Mouse (Mus musculus) heart, embryonic 15.5 days (tissue): Measurements from ENCODE around the gene Klf15. TPM values are rescaled to one million over a fixed set of nuclear protein-coding genes. Genes with fewer than 3 reads are reported as not detected.
A peak's percentile ranks its signal among the peaks of the same experiment; 100 is the strongest.

Experiments used
- ATAC-seq: fragments of 200-750 bp; cut with Nextera tagmentation; replicated peaks from 2 replicates; pipeline ENCODE4 v1.8.0; 2017; ENCODE audit warnings: low read depth, moderate TSS enrichment; ENCODE audit not compliant: insufficient number of reproducible peaks, insufficient read depth, low FRiP score
- H3K27ac ChIP-seq: fragments of 300-500 bp; sonication (generic); 2 replicates; pipeline ENCODE4 v1.5.1; 2015; ENCODE audit warnings: mild to moderate bottlenecking, inconsistent platforms
- H3K27me3 ChIP-seq: fragments of 300-500 bp; sonication (generic); 2 replicates; pipeline ENCODE4 v1.6.1; 2015; ENCODE audit warnings: inconsistent platforms
- H3K36me3 ChIP-seq: fragments of 300-500 bp; sonication (generic); 2 replicates; pipeline ENCODE4 v1.6.1; 2015; ENCODE audit warnings: mild to moderate bottlenecking, inconsistent platforms
- H3K4me1 ChIP-seq: fragments of 300-500 bp; sonication (generic); replicated peaks from 2 replicates; pipeline ENCODE4 v1.6.1; 2015; ENCODE audit warnings: inconsistent platforms
- H3K4me2 ChIP-seq: fragments of 300-500 bp; sonication (generic); 2 replicates; pipeline ENCODE4 v1.6.1; 2015; ENCODE audit warnings: inconsistent platforms, mild to moderate bottlenecking, moderate library complexity
- H3K4me3 ChIP-seq: fragments of 300-500 bp; sonication (generic); 2 replicates; pipeline ENCODE4 v1.5.1; 2015; ENCODE audit warnings: mild to moderate bottlenecking, inconsistent platforms
- H3K9ac ChIP-seq: fragments of 300-500 bp; sonication (generic); 2 replicates; pipeline ENCODE4 v1.6.1; 2015; ENCODE audit warnings: mild to moderate bottlenecking, inconsistent platforms
- H3K9me3 ChIP-seq: fragments of 300-500 bp; sonication (generic); replicated peaks from 2 replicates; pipeline ENCODE4 v1.6.1; 2016; ENCODE audit warnings: inconsistent platforms
- WGBS: fragments of 180-500 bp; shearing (Covaris S2); methylation state at CpG from one replicate; pipeline ENCODE4 v1.1.7; 2015; ENCODE audit warnings: mixed read lengths; 5-methylcytosine and 5-hydroxymethylcytosine counted together
- polyA plus RNA-seq: library from polyadenylated mRNA; unstranded; fragments of >200 nt; fragmentation: Nextera tagmentation; extraction: Ambion mirVana; gene quantifications from 2 replicates; pipeline ENCODE4 v1.2.1, GENCODE M21; 2015

Klf15 gene
- polyA plus RNA-seq, 1 experiment from 2014 or later = 22.8 TPM

DNA sequence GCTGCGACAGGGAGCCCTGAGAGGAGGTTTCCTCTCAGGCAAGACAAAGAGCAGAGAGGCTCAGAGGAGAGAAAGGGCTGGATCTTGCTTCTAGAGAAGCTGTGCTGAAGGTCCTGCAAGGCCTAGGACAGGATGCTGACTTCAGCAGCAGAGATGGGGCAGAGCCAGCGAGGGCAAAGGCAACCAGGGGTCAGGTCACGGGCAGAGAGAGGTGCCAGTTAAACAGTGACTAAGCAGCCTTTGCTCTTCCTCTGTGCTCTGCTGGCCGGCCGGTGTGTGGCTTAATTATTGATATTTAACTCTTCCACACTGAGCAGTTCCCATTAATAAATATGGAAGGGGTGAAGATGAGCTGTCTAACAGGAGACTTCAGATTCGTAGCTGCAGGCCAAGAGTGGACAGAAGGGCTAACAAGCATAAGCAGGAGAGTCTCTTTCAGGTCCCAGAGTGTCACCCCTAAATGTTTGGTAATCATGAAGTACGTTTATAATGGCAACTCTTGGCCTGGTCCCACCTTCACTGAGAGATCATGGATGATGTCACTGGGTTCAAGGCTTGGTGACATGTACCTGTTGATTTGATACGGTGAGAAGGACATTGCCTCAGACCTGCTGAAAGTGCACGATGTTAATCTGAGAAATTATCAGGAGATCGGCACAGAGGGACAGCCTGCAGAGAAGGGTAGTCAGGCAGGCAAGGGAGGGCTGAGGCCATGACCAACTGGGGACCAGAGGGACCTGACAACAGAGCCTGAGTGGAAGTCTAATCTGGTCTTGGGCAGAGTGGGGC is 29.8 kb downstream of the Klf15 start:
- Histone ChIP-seq H3K9me3 (no peaks in the 10 kb centered on the region), H3K36me3 (no peaks in the 10 kb centered on the region), H3K27ac (no peak overlapping the region), H3K4me2 (no peak overlapping the region), H3K4me1 (peaks cover 16% of the 10 kb centered on the region), H3K9ac (no peak overlapping the region), H3K4me3 (no peak overlapping the region), H3K27me3 (no peaks in the 10 kb centered on the region)
- 81% methylated on average over 10 of the region's 10 CpGs for WGBS
- ATAC-seq = no peak

GRCm38 (mm10) chr6:90494155-90494554 is 31.8 kb downstream of the Klf15 start:
- ATAC-seq = no peak

GRCm38 (mm10) chr6:90494566-90494965 is 32.2 kb downstream of the Klf15 start:
- H3K9ac ChIP-seq = no peak overlapping the region
- 91% methylated on average over 3 of the region's 3 CpGs for WGBS
- no peak for ATAC-seq
- H3K4me1 ChIP-seq = peaks cover 18% of the 10 kb centered on the region
- no peak overlapping the region for H3K4me3 ChIP-seq
- no peaks in the 10 kb centered on the region for H3K36me3 ChIP-seq
- H3K9me3 ChIP-seq = no peaks in the 10 kb centered on the region
- no peaks in the 10 kb centered on the region for H3K27me3 ChIP-seq
- H3K4me2 ChIP-seq = no peak overlapping the region
- H3K27ac ChIP-seq = no peak overlapping the region

More at GRCm38 (mm10) chr6:90494155-90494554, 31.8 kb downstream of the Klf15 start:
- Histone ChIP-seq H3K9ac (no peak overlapping the region), H3K27me3 (no peaks in the 10 kb centered on the region), H3K4me1 (peaks cover 16% of the 10 kb centered on the region), H3K27ac (no peak overlapping the region), H3K4me3 (no peak overlapping the region), H3K36me3 (no peaks in the 10 kb centered on the region), H3K4me2 (no peak overlapping the region), H3K9me3 (no peaks in the 10 kb centered on the region)
- 79% methylated on average over 3 of the region's 3 CpGs for WGBS

DNA sequence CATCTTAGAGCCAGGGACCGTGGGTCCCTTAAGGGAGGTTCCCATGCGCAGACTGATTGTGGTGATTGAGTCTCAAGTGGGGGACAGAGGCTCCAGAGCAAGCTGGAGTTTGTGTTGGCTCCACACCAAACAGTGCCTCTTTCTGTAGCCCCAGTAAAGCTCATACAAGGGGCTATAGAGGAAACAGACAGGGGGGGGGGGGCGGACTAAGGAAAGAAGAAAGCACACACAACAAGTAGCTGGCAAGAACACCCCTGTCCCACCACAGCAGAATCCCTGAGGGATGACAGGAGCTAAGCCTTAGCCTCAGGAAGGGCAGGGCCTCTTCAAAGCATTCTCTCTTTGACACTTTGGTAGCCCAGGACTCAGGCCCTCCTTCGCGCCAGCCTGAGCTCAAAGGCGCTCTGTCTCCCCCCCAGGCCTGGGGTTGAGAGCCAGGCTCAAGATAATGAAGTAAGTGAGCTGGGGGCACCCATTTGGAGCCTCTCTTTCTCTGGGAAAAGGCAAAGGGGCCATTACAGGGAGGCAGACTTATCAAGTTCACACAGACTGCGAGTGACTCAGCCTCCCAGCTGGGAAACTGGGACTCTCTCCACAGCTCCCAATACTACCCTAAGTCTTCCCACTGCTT is 33.0 kb downstream of the Klf15 start:
- Histone ChIP-seq H3K9ac (no peak overlapping the region), H3K9me3 (no peaks in the 10 kb centered on the region), H3K36me3 (no peaks in the 10 kb centered on the region), H3K27ac (peak overlapping the region; percentile 60), H3K4me1 (peaks cover 21% of the 10 kb centered on the region), H3K4me2 (no peak overlapping the region), H3K4me3 (no peak overlapping the region), H3K27me3 (no peaks in the 10 kb centered on the region)
- 30% methylated on average over 6 of the region's 7 CpGs for WGBS
- no peak; the same call in 1 of the 2 replicates for ATAC-seq

- Histone ChIP-seq H3K36me3 (no peaks in the 10 kb centered on the region), H3K9me3 (no peaks in the 10 kb centered on the region), H3K4me1 (peaks cover 28% of the 10 kb centered on the region), H3K9ac (no peak overlapping the region), H3K27me3 (no peaks in the 10 kb centered on the region), H3K4me2 (no peak overlapping the region), H3K4me3 (no peak overlapping the region), H3K27ac (peak overlapping the region; percentile 42)
- 32% methylated on average over 3 of the region's 3 CpGs for WGBS
- ATAC-seq = 0 out of 2 replicates have a peak, but pooled peaks have one; percentile 3
Measured at GRCm38 (mm10) chr6:90496217-90496616, 33.8 kb downstream of the Klf15 start.

DNA sequence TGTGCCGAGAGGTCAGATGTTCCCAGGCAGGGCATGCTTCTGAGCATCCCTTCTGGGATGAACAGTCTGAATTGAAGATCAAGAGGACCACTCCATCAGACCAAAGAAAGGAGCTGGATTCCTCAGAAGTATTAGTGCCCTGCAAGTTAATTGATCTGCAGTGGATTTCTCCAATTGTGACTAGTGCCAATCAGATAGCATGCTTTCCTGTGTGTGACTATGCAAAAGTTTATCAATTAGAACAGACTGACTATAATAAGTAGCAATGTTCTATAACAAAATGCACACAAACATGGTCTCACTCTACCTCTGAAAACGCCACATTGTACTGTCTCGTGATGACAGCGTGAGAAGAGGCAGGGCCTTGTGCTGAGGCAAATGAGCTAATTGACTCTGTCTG is 37.1 kb downstream of the Klf15 start:
- Histone ChIP-seq H3K9me3 (no peaks in the 10 kb centered on the region), H3K27me3 (no peaks in the 10 kb centered on the region), H3K36me3 (no peaks in the 10 kb centered on the region), H3K4me1 (peaks cover 34% of the 10 kb centered on the region), H3K4me2 (no peak overlapping the region), H3K27ac (peak overlapping the region; percentile 23; the same call in 1 of the 2 replicates), H3K4me3 (no peak overlapping the region), H3K9ac (no peak overlapping the region)
- no peak for ATAC-seq
- 37% methylated on average over 4 of the region's 4 CpGs for WGBS

DNA sequence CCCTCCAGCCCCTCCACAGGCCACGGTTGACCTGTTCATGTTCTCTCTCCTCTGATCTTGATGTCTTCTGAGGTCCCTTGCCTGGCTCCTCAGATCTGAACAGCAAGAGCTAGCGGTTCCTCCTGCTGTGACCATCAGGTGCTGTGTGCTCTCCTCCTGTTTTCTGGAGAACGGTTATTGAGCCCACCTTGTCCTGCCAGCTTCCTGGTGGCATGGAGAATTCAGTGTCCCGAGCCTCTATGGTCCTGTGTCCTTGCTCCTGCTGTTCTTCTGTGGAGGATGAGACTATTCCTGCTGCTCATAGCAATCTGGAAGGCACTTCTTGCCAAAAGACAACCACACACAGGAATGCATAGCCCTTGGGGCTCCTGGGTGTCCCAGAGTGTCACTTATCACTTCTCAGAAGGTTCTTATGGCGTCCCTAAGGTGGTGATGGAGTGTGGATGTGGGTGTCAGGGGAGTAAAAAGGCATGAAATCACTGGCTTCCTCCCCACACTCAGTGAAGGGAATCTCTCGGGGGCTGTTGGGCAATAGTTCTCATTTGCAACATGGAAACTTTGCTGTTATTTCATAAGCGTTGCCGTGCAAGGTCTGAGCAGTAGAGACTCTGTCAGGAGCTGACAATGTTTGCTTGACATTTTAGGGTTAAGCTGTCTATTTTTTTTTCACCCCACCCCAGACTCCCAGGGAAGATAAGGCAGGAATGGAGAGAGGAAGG is 39.0 kb downstream of the Klf15 start:
- Histone ChIP-seq H3K9ac (no peak overlapping the region), H3K4me1 (peaks cover 31% of the 10 kb centered on the region), H3K9me3 (no peaks in the 10 kb centered on the region), H3K4me3 (no peak overlapping the region), H3K36me3 (no peaks in the 10 kb centered on the region), H3K27ac (no peak overlapping the region), H3K4me2 (no peak overlapping the region), H3K27me3 (no peaks in the 10 kb centered on the region)
- WGBS = 61% methylated on average over 8 of the region's 8 CpGs
- ATAC-seq = no peak

GRCm38 (mm10) chr6:90505906-90506305 is 43.5 kb downstream of the Klf15 start:
- Histone ChIP-seq H3K27ac (peak overlapping the region; percentile 94), H3K27me3 (no peaks in the 10 kb centered on the region), H3K4me1 (peaks cover 53% of the 10 kb centered on the region), H3K4me2 (no peak overlapping the region), H3K36me3 (no peaks in the 10 kb centered on the region), H3K4me3 (no peak overlapping the region), H3K9ac (no peak overlapping the region), H3K9me3 (no peaks in the 10 kb centered on the region)
- no peak for ATAC-seq
- WGBS = 26% methylated on average over 6 of the region's 6 CpGs

- Histone ChIP-seq H3K9ac (peak overlapping the region; percentile 25; the same call in 1 of the 2 replicates), H3K9me3 (no peaks in the 10 kb centered on the region), H3K27ac (peak overlapping the region; percentile 94), H3K4me3 (no peak overlapping the region), H3K4me2 (peak overlapping the region; percentile 23), H3K36me3 (no peaks in the 10 kb centered on the region), H3K4me1 (peaks cover 44% of the 10 kb centered on the region), H3K27me3 (no peaks in the 10 kb centered on the region)
- ATAC-seq = peak; percentile 73
- WGBS = 24% methylated on average over 16 of the region's 16 CpGs
Measured at GRCm38 (mm10) chr6:90506673-90507311, 44.4 kb downstream of the Klf15 start.

- Histone ChIP-seq H3K4me3 (no peak overlapping the region), H3K4me1 (peaks cover 44% of the 10 kb centered on the region), H3K9me3 (no peaks in the 10 kb centered on the region), H3K27ac (peak overlapping the region; percentile 94), H3K27me3 (no peaks in the 10 kb centered on the region), H3K9ac (no peak overlapping the region), H3K36me3 (no peaks in the 10 kb centered on the region), H3K4me2 (no peak overlapping the region; the same call in 1 of the 2 replicates)
- no peak for ATAC-seq
Measured at GRCm38 (mm10) chr6:90507443-90507842, 45.1 kb downstream of the Klf15 start.

DNA sequence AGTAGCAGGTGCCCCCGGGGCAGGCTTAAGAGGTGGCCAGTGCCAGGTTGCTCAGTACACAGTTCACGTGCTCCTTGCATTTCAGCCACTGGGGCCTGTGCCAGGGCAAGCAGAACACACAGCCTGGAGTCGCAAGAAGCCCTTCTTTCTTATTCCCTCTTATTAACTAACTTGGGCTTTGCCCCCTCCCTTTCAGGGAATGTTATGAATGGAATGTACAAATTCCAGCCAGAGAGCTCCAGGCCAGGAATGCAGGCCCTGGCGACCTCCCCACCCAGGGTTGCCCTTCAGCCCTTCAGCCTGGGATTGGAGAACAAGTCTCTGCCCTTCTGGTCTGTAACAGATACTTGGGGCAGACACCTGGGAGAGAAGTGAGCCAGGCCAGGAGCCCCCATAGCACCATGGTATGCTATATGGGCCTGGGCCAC is 45.8 kb downstream of the Klf15 start:
- Histone ChIP-seq H3K9me3 (no peaks in the 10 kb centered on the region), H3K4me3 (no peak overlapping the region), H3K4me2 (peak overlapping the region; percentile 27; the same call in 1 of the 2 replicates), H3K4me1 (peaks cover 44% of the 10 kb centered on the region), H3K27ac (peak overlapping the region; percentile 94), H3K27me3 (no peaks in the 10 kb centered on the region), H3K9ac (no peak overlapping the region), H3K36me3 (no peaks in the 10 kb centered on the region)
- WGBS = 19% methylated on average over 4 of the region's 4 CpGs
- ATAC-seq = peak; percentile 59
